Mouse (Mus musculus) gonadal fat pad, adult 2 months (tissue): ENCODE results near the gene Cstb. TPM values are rescaled to one million over a fixed set of nuclear protein-coding genes. Genes with fewer than 3 reads are reported as not detected.
A peak's percentile ranks its signal among the peaks of the same experiment; 100 is the strongest.

Experiments
- DNase-seq: peaks from one replicate; pipeline ENCODE4 v3.0.0-alpha.2; 2012; ENCODE audit warnings: low read depth
- polyA plus RNA-seq: library from polyadenylated mRNA; depleted of rRNA; stranded (reverse); fragments of >200 nt; gene quantifications from 2 replicates; pipeline ENCODE4 v1.2.3, GENCODE M21; 2012; rRNA removed

Cstb gene
- polyA plus RNA-seq, 1 experiment, result 151 TPM

DNA sequence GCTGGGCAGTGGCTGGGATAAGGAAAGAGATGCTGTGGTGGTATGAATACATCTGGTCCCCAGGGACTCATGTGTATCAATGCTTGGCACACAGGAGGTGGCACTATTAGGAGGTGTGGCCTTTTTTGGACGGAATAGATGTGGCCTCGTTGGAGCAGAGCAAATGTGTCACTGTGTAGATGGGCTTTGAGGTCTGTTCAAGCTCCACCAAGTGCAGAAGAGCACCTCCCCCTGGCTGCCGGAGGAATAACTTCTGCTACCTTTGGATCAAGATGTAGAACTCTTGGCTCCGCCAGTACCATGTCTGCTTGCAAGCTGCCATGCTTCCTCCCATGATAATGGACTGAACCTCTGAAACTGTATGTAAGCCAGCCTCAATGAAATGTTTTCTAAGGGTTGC, 36.3 kb downstream of the Cstb start:
- no peak for DNase-seq

DNA sequence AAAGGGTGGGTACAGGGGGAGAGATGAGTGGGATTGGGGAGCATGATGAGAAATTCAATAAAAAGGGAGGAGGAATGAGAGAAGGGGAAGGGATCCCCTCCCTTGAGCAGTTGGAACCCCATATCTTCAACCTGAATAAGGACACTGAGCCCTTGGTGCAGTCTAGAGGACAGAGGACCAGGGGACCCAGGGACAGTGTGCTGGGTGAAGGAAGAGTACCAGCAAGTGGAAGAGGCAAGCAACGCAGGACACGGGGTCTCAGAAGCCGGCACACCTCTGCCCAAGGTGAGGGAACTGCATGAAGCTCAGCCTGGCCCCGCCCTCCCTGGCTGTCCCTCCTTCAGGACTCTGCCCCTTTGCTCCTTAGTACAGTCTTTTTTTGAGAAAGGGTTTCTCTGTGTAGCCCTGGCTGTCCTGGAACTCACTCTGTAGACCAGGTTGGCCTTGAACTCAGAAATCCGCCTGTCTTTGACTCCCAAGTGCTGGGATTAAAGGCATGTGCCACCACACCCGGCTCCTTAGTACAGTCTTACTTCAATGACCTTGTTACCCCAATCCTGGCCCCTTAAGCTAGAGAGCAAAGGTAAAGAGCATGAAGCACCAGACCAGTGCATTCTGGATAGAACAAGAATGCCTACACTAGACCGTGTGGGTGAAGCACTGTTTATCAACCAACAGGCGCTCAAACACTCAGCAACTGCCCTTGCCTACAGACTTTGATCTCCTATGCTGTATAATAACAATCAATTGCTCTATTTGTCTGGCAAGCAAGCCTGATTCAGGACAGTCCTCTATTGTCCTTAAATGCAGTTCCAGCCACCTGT, 37.7 kb downstream of the Cstb start:
- no peak for DNase-seq

DNA sequence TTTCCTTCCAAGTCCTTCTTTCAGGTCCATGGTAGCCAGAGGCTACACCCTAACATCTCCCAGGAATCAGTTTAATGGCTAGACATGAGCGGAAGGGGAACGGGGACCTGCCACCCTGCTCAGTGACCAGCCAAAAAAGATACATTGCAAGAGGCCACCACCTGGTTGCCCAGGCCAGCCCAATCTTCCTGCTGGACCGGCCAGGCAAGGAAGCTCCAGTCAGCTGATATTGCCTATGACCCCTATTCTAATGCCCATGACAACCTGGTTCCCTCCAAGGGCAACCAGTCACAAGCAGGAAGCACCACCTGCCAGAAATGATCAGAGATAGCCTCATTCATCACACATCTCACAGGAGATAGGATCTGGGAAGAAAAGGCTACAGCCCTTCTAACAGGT, 38.3 kb downstream of the Cstb start:
- no peak for DNase-seq

DNA sequence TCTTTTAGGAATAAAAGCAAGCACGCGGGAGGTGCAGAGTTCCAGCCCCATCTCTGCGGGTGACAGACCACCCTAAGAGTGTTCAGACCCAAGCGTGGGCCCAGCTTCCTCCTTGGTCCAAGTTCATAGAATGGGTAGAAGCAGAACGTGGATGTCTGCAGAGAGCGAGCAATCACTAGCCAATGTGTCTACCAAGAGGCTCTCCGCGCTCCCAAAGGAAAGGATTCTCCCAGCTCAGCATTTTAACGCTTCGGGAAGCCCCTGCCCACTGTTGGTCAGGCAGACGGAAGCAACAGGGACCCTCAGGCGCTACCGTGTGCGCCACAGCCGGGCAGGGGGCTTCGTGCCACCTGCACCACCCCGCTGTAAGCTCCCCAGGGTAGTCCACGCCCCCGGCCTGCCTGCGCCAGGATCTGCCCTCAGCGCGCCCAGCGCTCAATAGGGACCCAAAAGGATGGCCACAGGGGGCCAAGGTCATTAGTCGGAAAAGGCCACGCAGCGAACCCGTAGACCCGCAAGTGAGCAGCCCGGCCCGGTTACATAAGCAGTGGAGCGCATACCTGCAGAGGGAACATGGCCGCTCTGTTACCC, 38.8 kb downstream of the Cstb start:
- no peak for DNase-seq

DNA sequence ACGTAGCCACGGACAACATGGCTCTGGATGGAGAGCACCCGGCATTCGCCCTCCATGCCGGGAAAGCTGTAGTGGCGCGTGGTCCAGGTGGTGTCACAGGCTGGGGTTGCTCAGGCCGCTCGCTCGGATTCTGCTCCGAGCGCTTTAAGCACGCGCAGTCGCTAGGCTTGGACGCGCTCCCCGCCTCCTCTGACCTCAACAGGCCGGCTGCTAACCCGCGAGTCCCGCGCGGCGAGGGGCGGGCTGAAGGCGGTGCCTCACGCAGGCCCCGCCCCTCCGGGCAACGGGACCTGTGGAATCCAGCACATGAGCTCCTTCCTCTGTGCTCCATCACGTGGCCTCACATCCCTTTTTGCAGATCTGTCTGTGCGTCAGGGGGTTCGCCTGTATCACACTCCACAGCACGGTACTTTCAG, 39.3 kb downstream of the Cstb start, which contains the start of gene Pdxk:
Gene Pdxk (minus strand): TSS at position 184 of the 416 bp plus-strand sequence.
- no peak for DNase-seq

DNA sequence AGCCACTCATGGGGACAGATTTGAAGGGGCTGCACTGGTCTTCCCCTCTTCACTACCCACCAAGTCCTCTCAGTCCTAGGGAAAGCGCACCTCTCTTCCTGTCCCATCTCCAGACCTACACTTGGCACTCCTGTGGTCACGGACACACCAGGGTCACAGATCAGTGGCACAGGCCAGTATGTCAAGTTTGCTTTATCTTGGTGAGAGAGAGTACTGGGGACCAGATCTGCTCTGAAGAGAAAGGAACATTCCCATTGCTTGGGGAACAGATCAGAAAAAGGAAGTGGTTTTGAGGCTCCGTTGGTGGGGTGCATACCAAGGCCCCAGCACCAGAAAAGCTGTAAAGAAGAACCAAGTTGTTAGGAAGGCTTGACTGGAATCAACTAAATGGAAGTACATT, 40.0 kb downstream of the Cstb start:
- DNase-seq, result no peak

DNA sequence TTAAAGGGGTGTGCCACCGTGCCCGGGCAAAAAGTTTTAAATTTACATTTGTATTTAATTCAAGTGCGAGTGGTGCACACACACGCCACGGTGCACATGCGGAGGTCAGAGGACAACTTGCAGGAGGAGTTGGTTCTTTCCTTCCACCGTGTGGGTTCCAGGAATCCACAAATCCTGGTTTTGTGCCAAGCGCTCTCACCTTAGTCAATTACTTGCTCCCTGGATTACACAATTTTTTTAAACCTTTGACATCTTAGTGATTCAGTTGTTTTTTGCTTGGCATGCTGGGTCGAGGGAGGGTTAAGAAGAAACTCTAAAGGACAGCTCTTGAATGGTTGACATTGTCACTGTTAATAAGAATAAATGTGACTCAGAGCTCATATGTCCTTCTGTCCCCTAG, 41.2 kb downstream of the Cstb start:
- peak; percentile 71 for DNase-seq

DNA sequence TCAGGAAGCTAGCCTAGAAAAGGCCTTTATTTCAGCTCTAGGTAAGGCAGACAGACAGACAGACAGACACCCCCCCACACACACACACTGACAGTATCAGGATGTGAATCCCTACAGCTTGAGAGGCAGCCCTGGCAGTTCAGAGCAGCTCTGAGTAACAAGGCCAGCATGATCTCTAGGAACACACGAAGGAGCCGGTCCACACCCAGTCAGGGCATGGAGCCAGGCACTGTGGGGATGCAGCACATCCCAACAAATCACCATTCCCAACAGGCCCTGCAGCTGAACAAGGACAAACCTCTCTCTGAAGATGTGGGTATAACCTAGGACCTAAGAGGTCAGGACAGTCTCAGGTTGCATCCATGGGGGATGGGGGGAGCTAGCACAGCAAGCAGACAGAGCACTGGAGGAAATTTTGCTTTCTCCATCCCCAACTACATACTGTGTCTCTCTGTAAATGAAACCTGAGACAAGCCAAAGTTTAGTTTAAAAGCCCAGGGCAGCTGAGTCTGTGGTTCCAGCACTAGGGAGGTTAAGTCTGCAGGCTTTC, 42.4 kb downstream of the Cstb start:
- no peak for DNase-seq

DNA sequence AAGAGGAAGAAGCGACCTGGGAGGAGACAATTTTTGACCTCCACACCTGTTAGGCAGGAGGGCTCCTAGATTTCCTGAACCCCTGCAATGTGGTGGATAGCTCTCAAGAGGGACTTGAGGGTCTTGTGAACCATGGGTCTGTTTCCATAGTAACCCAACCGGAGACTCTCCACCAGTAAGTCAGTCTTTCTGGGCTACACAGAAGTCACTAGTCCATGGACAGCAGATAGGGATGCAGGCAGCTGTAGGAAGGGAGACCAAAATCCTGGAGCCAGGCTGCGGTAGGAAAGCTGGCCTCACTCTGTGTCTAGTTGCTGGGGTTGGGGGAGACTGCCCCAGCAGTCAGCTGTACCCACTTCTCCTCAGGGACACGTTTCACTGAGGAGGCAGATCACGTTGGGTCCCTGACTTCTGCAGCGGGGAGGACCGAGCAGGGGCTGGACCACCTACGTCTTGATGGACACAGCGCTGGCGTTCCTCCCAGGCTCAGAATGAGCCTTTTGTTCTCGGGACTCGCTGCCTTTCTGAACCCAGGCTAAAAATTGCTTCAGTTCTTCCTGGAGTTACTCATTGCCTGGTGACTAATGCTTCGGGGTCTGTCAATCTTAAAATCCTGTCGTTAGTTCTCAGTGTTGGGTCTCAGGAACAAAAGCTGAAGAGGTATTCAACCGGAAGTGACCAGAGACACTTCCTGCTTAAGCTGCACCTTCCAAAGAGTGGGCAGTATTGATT, 45.3 kb downstream of the Cstb start:
- no peak for DNase-seq

DNA sequence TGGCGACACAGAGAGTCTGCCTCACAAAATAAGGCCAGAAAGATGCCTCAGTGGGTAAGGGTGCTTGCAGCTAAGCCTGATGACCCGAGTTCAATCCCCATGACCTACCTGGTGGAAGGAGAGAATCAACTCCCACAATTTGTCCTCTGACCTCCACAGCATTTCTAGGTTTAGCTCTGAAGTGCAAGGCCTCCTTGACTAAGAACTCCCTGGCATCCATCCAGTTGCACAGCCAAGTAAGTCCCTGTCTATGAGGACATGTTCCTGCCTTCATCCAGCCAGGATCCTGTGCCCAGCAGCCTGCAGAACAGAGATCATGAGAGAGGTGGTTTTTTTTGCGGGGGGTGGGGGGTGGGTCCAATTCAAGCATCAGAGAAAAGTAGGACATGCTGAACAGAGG, 46.6 kb downstream of the Cstb start:
- no peak for DNase-seq

DNA sequence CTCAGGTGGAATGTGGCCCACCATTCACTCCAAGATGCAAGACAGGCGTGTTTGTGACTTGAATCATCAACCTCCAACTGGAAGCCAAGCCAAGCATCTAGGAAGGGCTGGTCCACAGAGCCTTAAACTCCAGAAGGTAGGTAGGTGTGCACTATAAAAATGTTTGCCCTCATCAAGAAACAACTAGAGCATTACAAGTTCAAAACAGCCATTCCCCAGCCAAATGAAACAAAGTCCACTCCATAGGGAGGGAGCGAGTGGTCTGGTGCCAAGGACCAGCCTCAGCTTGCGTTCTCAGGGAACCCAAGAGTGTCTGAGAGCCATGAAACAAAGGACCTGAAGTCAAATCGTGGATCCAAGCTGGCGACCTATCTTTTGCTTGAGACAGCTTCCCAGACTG, 48.0 kb downstream of the Cstb start:
- no peak for DNase-seq

DNA sequence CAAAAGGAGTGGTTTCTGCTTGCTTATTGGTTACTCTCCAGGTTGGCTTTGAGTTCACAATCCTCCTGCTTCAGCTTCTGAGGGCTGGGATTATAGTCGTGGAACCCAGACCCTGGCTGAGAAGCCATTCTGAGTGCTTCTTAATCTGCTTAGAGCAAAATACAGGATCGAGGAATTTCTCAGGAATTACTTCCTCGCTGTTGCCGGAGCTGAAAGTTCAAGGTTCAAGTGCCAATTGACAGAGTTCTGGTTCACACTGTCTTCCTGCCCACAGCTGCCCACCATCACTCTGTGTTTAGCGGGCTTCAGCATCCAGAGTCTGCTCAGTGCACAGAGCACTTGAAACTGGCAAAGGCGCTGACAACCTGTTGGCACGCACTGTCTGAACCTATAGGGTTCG, 49.3 kb downstream of the Cstb start:
- no peak for DNase-seq

DNA sequence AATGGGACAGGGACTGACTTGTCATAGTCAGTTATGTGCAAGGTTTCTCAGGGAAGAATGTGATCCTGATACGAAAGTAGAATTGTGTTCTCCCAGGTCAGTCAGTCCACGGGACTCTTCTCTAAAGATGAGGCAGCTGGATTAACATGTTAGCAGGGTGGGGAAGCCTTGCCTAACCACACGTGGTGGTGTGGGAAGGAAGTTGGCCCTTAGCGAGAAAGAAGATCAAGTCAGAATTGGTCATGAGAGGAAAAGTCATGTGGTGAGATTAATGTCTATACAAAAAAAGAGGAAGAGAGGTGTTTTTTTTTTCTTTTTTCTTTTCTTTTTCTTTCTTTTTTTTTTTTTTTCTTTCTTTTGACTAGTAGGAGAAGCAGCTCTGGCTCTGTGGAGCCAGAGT, 51.4 kb downstream of the Cstb start:
- no peak for DNase-seq

Other genes with a start within 250 kb of the Cstb start
- 7.9 and 9.8 TPM in 2 replicates for gene Pwp2, start 240.5 kb upstream of the Cstb start, polyA plus RNA-seq
- gene Trappc10, start 181.0 kb upstream of the Cstb start, polyA plus RNA-seq, result 62.3 and 76.1 TPM in 2 replicates
- gene Agpat3, start 73.2 kb upstream of the Cstb start, polyA plus RNA-seq, result 625 and 807 TPM in 2 replicates
- 94.1 and 150 TPM in 2 replicates for gene Rrp1, start 12.6 kb upstream of the Cstb start, polyA plus RNA-seq
- 55.9 and 68.6 TPM in 2 replicates for gene Pdxk, start 39.3 kb downstream of the Cstb start, polyA plus RNA-seq
- 0.11 TPM in 1 of 2 replicates, not detected in the other for gene Olfr1358, start 91.8 kb downstream of the Cstb start, polyA plus RNA-seq
- gene Ilvbl, start 148.7 kb downstream of the Cstb start, polyA plus RNA-seq, result 57.2 and 63.0 TPM in 2 replicates
- 22.7 and 30.0 TPM in 2 replicates for gene Syde1, start 166.3 kb downstream of the Cstb start, polyA plus RNA-seq
- gene Olfr1357, start 192.4 kb downstream of the Cstb start, polyA plus RNA-seq, result not detected in 2 replicates